Mouse (Mus musculus): ENCODE results near the gene Lexm. TPM values are rescaled to one million over a fixed set of nuclear protein-coding genes. Genes with fewer than 3 reads are reported as not detected.

Lexm gene
- total RNA-seq, 1 experiment from 2014 or later, result not detected

DNA sequence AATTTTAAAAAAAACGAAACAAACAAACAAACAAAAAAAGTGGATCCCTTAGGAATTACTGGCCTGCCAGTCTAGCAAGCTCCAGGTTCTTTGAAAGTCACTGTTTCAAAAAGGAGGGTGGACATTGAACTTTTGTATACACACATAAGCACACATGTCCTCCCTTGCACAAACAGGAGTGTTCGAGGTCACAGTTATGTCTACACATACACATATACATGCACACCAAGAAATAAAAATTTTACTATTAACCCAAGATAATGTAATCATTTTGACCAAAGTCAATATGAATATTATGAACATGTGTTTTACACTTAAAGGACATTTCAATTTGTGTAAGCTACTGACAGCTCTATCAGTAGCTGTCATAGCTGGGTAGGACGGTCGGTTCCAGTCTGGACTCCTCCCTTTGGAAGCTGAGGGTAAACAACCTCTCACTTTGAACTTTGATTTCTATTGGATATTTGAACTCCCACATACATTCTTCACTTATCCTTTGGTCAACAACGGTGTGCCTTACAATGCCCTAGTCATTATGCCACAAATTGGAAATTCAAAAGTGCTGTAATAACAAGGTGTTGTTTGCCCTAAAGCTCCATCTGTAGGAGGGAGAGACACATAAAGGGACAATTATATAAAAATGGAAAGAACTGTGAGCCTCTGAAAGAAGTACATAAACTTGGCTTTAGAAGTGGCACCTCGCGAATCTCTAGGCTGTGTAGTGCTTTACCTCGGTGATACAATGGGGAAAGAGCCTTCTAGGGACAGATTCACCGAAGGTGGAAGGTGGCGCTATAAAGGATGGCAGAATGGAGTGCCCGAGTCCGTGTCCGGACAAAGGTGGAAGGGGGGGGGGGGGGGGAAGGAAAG lies 57.5 kb downstream of the Lexm start:
- ATAC-seq (replicated peaks; ENCODE audit: insufficient number of reproducible peaks, low FRiP score, low TSS enrichment, poor library complexity, severe bottlenecking), result no peak

DNA sequence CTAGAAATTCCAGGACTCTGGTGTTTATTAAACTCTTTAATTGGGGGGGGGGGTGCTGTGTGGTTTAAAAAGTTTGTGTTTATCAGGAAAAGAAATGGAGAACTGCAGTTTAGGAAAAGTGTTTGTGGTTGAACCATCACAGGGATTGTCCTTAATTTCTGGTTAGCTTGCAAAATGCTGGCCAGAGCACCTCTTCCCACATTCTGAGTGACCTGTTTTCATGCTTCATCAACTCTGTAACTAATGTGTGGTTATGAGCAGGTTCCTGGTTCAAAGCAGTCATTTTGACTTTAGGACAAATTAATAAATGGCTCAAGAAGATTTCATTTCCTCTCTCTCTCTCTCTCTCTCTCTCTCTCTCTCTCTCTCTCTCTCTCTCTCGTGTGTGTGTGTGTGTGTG lies 59.1 kb downstream of the Lexm start:
- ATAC-seq (replicated peaks; ENCODE audit: insufficient number of reproducible peaks, low FRiP score, low TSS enrichment, poor library complexity, severe bottlenecking), result no peak

DNA sequence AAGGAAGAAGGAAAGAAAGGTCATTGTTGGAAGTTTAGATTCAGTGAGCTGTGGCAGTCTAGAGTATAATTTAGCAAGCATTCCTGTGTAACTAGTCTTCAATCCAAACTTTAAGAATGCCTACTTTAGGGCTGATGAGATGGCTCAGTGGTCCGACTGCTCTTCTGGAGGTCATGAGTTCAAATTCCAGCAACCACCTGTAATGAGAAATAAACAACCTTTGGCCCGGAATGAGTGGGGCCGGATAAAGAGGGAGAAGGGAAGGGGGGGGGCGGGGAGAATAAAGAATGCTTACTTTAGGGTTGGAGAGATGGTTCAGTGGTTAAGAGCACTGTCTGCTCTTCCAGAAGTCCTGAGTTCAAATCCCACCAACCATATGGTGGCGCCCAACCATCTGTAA lies 59.8 kb downstream of the Lexm start:
- ATAC-seq (replicated peaks; ENCODE audit: insufficient number of reproducible peaks, low FRiP score, low TSS enrichment, poor library complexity, severe bottlenecking), result no peak

DNA sequence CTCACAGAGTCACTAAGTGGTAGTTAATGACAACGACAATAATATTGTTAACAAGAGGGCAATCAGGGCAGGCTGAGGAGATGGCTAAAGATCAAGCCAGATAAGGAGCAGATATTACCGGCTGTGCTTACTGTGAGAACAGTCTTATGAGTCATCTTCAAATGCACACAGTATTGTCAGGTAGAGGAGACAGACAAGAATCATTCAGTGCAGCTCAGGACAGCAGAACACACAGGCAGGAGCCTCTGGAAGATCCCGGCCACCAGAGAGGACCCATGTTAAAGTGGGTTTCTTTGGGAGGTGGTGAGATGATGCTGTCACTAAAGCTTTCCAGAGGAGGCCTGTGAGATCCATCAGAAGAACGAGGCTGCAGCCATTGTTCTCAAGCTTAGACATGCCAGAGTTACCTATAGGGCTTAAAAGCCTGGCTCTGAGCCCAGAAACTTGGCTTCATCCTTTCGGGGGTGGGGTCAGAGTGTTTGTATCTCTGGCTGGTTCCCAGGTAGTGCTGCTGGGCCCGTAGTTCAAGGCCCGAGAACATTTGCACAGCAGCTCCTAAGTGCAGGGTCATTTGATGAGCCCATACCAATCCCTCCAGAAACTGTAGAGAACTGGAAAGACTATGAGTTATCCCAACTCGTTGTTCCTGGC lies 66.4 kb downstream of the Lexm start:
- no peak for ATAC-seq (replicated peaks; ENCODE audit: insufficient number of reproducible peaks, low FRiP score, low TSS enrichment, poor library complexity, severe bottlenecking)

DNA sequence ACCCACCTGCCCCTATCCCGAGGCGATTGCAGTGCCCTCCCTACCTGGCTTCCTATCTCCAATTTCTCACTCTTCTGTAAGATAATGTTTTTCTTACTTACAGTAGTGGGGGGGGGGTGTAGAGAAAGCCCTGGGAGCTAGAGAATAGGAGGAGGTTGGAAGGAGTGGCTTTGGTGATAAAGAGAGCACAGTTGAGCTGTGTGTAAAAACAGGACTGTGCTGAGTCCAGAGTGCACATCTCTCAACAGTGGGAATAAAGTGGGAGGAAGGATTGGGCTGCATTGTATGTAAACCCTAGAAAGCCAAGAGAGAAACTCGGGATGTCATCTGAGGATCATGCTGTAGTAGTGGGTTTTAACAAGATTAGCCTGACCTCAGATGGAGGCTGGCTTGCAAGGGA lies 68.9 kb downstream of the Lexm start:
- ATAC-seq (replicated peaks; ENCODE audit: insufficient number of reproducible peaks, low FRiP score, low TSS enrichment, poor library complexity, severe bottlenecking), result no peak

DNA sequence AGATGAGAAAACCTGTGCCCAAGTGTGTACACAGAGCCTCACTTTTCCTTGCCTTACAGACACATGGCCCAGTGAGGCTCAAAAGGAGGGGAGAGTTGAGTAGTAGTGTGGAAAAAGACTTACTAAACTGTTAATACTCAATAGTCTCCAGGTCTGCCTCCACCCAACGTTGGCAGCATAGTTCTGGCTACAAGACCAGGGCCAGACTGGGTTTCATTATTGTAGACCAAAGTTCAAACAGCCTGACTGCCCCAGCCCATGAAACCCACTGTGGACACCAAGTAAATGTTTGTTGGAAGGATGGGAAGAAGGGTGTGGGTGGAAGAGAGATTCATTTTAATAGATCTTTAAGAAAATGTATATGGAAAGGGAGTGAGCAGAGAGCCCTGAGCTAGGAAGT lies 70.1 kb downstream of the Lexm start:
- no peak for ATAC-seq (replicated peaks; ENCODE audit: insufficient number of reproducible peaks, low FRiP score, low TSS enrichment, poor library complexity, severe bottlenecking)

DNA sequence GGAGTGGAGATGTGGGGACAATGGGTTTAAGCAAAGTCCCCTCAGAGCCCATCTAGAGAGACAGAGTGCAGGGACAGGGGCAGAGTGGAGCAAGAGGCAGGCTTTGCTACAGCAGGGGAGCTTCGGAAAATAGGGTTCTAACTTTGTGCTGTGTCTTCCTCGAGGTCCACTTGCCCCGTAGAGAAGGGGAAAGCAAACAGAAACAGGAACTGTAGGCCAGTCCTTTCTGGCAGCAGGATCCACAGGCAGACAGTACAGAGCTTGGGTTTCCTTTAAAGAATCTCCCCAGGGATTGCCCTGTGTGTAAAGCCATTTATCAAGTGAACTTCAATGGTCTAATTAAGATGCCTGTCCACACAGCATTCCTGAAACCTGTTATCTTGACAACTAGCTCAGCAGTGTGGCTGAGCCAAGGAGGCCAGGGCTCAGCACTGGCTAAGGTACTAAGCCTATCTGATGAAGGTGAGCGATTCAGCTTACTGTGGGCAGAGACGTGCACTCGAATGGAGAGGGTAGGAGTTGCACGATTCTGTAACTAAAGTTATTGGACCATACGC lies 71.1 kb downstream of the Lexm start:
- no peak for ATAC-seq (replicated peaks; ENCODE audit: insufficient number of reproducible peaks, low FRiP score, low TSS enrichment, poor library complexity, severe bottlenecking)

DNA sequence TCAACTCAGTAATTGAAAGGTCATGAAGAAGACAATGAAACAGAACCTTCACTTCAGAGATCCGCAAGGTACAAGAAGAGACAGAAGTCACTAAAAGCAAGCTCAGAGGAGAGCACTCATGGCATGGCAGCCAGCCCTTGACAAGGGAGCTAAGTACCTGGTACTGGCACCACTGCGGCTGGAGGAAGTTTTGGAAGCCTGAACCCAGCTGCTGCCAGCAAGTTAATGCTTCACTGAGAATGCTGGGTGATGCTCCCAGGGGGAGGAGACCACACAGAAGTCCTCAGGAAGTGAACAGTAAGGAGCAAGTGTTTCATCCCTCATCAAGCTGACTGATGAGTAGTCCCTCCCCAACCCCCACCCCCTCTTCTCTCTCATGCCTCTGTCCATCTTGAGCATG lies 74.8 kb downstream of the Lexm start:
- no peak for ATAC-seq (replicated peaks; ENCODE audit: insufficient number of reproducible peaks, low FRiP score, low TSS enrichment, poor library complexity, severe bottlenecking)

DNA sequence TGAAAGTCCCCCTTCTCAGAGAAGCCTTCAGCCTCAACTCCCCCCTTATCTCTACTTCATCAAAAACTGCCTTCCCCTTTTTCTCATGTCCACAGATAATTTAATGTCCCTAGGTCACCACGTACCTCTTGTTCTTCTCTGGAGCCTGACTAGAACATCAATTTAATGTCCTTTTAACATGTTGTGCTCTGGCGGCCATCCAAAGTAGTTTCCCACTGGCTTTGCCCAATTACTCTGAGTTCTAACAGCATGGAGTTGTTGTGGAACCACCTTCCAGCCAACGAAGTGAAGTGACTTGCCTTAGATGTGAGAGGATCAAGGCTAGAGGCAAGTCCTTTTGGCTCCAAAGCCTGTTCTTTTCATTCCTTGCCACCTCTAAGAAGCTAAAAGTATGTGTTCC lies 75.5 kb downstream of the Lexm start:
- no peak for ATAC-seq (replicated peaks; ENCODE audit: insufficient number of reproducible peaks, low FRiP score, low TSS enrichment, poor library complexity, severe bottlenecking)

Other genes starting within 250 kb of the Lexm start
- not detected in 3 replicates for gene Pcsk9, start 152.9 kb downstream of the Lexm start, total RNA-seq (2017)
- gene Bsnd, start 125.0 kb downstream of the Lexm start, total RNA-seq (2017), result not detected in 3 replicates
- 2.5 to 7.5 TPM (median 3.2 TPM) in 3 replicates for gene Dhcr24, start 56.2 kb downstream of the Lexm start, total RNA-seq (2017)
- not detected in 3 replicates for gene Ttc22, start 5.2 kb upstream of the Lexm start, total RNA-seq (2017)
- gene Pars2, start 33.8 kb upstream of the Lexm start, total RNA-seq (2017), result 0.96 to 5.3 TPM (median 4.0 TPM) in 3 replicates
- 23.8 to 36.1 TPM (median 24.6 TPM) in 3 replicates for gene Ttc4, start 61.7 kb upstream of the Lexm start, total RNA-seq (2017)
- not detected in 3 replicates for gene Mroh7, start 113.7 kb upstream of the Lexm start, total RNA-seq (2017)
- not detected in 3 replicates for gene Fam151a, start 116.6 kb upstream of the Lexm start, total RNA-seq (2017)
- gene Acot11, start 187.8 kb upstream of the Lexm start, total RNA-seq (2017), result 6.8 to 11.0 TPM (median 8.8 TPM) in 3 replicates

Data from monocyte, adult 5-6 weeks (primary cell).